Mouse (Mus musculus): ENCODE measurements around the gene Ptpro. TPM values are rescaled to one million over a fixed set of nuclear protein-coding genes. Genes with fewer than 3 reads are reported as not detected.

Ptpro gene
- total and polyA plus RNA-seq, 3 experiments, result 0.11 to 0.16 TPM; not detected in 1

DNA sequence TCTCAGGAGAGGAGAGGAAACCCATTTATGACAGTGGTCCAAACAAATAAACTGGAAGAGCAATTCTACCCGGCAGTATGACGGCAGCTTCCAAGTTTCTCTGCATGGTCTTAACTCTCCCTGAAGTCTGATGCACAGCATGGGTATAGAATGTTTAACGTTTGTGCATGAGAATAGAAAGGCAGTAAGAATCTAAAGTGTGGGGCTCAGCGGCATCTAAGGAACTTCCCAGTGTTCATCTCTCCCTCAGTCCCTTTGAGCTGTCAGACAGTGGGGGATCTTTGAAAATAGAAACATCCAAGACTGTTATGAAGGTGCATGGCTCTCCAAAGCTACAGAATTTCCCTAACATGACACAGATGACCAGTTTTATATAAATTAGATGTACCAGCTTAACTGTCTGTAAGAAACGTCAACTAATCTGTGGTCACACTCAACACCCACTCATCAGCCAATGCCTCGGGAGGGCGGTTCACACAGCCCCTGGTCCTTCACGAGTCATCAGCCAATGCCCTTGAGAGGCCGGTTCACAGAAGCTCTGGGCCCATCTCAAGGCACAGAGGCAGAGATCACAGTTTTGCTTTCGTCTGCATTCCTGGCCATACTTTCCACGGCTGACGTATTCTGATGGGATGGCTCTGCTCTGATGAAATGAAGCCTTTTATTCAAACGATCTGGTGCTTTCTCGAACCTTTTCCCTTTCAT lies 257.4 kb downstream of the Ptpro start:
- in situ Hi-C loops (cut with MboI; ENCODE audit: low pct_ligation_motif_present, low pct_unique_long_range_greater_than_20kb, low sequenced_read_pairs), result no loop called here
- no peak for DNase-seq (ENCODE audit: extremely low read depth)
- H3K4me2 ChIP-seq (ENCODE audit: insufficient read depth, low read depth, poor library complexity, severe bottlenecking), result no peak overlapping the region
- no peaks in the 10 kb centered on the region for H3K9me3 ChIP-seq (replicated peaks; ENCODE audit: low read length)
- no peak overlapping the region for H3K9ac ChIP-seq (ENCODE audit: insufficient read depth, low read depth)
- no peaks in the 10 kb centered on the region for H3K27me3 ChIP-seq (replicated peaks)
- dilution Hi-C loops (cut with MboI; ENCODE audit: extremely low pct_ligation_motif_present, extremely low pct_unique_long_range_greater_than_20kb, low sequenced_read_pairs), result no loop called here
- H3K79me2 ChIP-seq (replicated peaks; ENCODE audit: control insufficient read depth, extremely low read depth, insufficient read depth, poor library complexity, severe bottlenecking), result no peaks in the 10 kb centered on the region
- TF ChIP-seq ZMIZ1 (IDR thresholded peaks at IDR 0.05; ENCODE audit: low read depth, low read length) (no peak), HCFC1 (IDR thresholded peaks at IDR 0.05; ENCODE audit: low read depth, low read length) (no peak), CTCF (conservative IDR thresholded peaks at IDR 0.05 in 1 of 2, IDR thresholded peaks at IDR 0.05 in 1 of 2; ENCODE audit: low read depth in 2 of 2, low read length in 2 of 2) (no peak), JUND (conservative IDR thresholded peaks at IDR 0.05; ENCODE audit: low read depth, low read length) (no peak), GABPA (IDR thresholded peaks at IDR 0.05; ENCODE audit: insufficient replicate concordance, low read depth, low read length) (no peak), IRF4 (IDR thresholded peaks at IDR 0.05; ENCODE audit: low read depth, low read length) (no peak), CHD2 (IDR thresholded peaks at IDR 0.05; ENCODE audit: low read length) (no peak), ETS1 (conservative IDR thresholded peaks at IDR 0.05; ENCODE audit: low read depth, low read length) (no peak), USF2 (conservative IDR thresholded peaks at IDR 0.05; ENCODE audit: low read depth, low read length) (no peak), ZKSCAN1 (IDR thresholded peaks at IDR 0.05; ENCODE audit: borderline replicate concordance, low read depth, low read length) (no peak), CHD1 (IDR thresholded peaks at IDR 0.05; ENCODE audit: low read depth, low read length) (no peak)
- peaks cover 0 to 11% of the 10 kb centered on the region in 2 experiments; a peak in 1 of 4 replicates for H3K4me1 ChIP-seq (ENCODE audit: control insufficient read depth in 1 of 2, insufficient read depth in 2 of 2)
- no peak overlapping the region for H3K27ac ChIP-seq (ENCODE audit: insufficient read depth, low read depth)
- H3K36me3 ChIP-seq (replicated peaks in 1 of 2; ENCODE audit: control insufficient read depth in 1 of 2, insufficient read depth in 1 of 2, low read length in 1 of 2), result peaks cover 0 to 32% of the 10 kb centered on the region in 2 experiments
- H3K4me3 ChIP-seq (replicated peaks in 1 of 3; ENCODE audit: low read depth in 2 of 3, low read length in 2 of 3, poor library complexity in 1 of 3), result no peak overlapping the region

DNA sequence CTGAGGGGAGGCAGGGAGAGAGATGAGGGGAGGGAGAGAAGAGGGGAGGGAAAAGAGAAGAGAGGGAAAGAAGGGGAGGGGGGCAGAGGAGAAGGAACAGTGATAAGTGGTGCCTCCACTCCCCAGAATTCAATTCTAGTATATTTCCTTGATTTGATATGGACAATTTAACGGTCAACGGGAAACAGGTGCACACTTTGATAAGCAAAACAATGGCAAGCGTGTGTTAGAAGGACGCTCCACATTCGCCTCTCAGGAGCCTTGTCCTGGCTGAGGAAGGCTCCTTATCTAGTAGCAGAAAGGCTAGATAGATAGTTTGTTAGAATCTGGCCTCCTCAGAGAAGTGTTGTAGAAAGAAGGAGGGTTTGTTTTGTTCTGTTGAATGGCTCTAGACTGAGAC lies 260.6 kb downstream of the Ptpro start:
- H3K9ac ChIP-seq (ENCODE audit: insufficient read depth, low read depth), result no peak overlapping the region
- no peak for DNase-seq (ENCODE audit: extremely low read depth)
- H3K27ac ChIP-seq (ENCODE audit: insufficient read depth, low read depth), result no peak overlapping the region
- no peaks in the 10 kb centered on the region for H3K79me2 ChIP-seq (replicated peaks; ENCODE audit: control insufficient read depth, extremely low read depth, insufficient read depth, poor library complexity, severe bottlenecking)
- peaks cover 0 to 30% of the 10 kb centered on the region in 2 experiments for H3K36me3 ChIP-seq (replicated peaks in 1 of 2; ENCODE audit: control insufficient read depth in 1 of 2, insufficient read depth in 1 of 2, low read length in 1 of 2)
- H3K4me1 ChIP-seq (ENCODE audit: control insufficient read depth in 1 of 2, insufficient read depth in 2 of 2), result no peaks in the 10 kb centered on the region
- no peak overlapping the region for H3K4me3 ChIP-seq (replicated peaks in 1 of 3; ENCODE audit: low read depth in 2 of 3, low read length in 2 of 3, poor library complexity in 1 of 3)
- dilution Hi-C loops (cut with MboI; ENCODE audit: extremely low pct_ligation_motif_present, extremely low pct_unique_long_range_greater_than_20kb, low sequenced_read_pairs) (no loop called here), in situ Hi-C loops (cut with MboI; ENCODE audit: low pct_ligation_motif_present, low pct_unique_long_range_greater_than_20kb, low sequenced_read_pairs) (no loop called here)
- H3K9me3 ChIP-seq (replicated peaks; ENCODE audit: low read length), result no peaks in the 10 kb centered on the region
- H3K4me2 ChIP-seq (ENCODE audit: insufficient read depth, low read depth, poor library complexity, severe bottlenecking), result no peak overlapping the region
- TF ChIP-seq TBP (conservative IDR thresholded peaks at IDR 0.05; ENCODE audit: low read depth, low read length) (no peak), KAT2A (IDR thresholded peaks at IDR 0.05; ENCODE audit: insufficient replicate concordance, low read length) (no peak), TCF12 (IDR thresholded peaks at IDR 0.05; ENCODE audit: low read depth, low read length) (no peak), NRF1 (IDR thresholded peaks at IDR 0.05; ENCODE audit: low read depth, low read length) (no peak), CHD1 (IDR thresholded peaks at IDR 0.05; ENCODE audit: low read depth, low read length) (no peak)
- no peaks in the 10 kb centered on the region for H3K27me3 ChIP-seq (replicated peaks)

Other genes with a start within 250 kb of the Ptpro start
- not detected in 2 replicates for gene Rerg, start 81.8 kb upstream of the Ptpro start, total RNA-seq (2012; rRNA removed)
- not detected in 2 replicates for gene Rerg, start 81.8 kb upstream of the Ptpro start, total RNA-seq (2014; rRNA removed)
- gene Rerg, start 81.8 kb upstream of the Ptpro start, polyA plus RNA-seq (2012; ENCODE audit: insufficient read length, low read depth), result not detected in 2 replicates